Mouse (Mus musculus) intestine, embryonic 15.5 days (tissue): Measurements from ENCODE around the gene Lrrc27. TPM values are rescaled to one million over a fixed set of nuclear protein-coding genes. Genes with fewer than 3 reads are reported as not detected.
A peak's percentile ranks its signal among the peaks of the same experiment; 100 is the strongest.

Experiments used
- ATAC-seq: fragments of 200-750 bp; cut with Nextera tagmentation; 2 replicates; pipeline ENCODE4 v1.8.0; 2017; ENCODE audit warnings: moderate TSS enrichment, moderate library complexity
- H3K27ac ChIP-seq: fragments of 300-500 bp; sonication (generic); 2 replicates; pipeline ENCODE4 v1.5.1; 2015; ENCODE audit warnings: mild to moderate bottlenecking, inconsistent platforms
- H3K27me3 ChIP-seq: fragments of 300-500 bp; sonication (generic); replicated peaks from 2 replicates; pipeline ENCODE4 v1.6.1; 2015; ENCODE audit warnings: inconsistent platforms
- H3K36me3 ChIP-seq: fragments of 300-500 bp; sonication (generic); 2 replicates; pipeline ENCODE4 v1.6.1; 2015; ENCODE audit warnings: inconsistent platforms
- H3K4me1 ChIP-seq: fragments of 300-500 bp; sonication (generic); replicated peaks from 2 replicates; pipeline ENCODE4 v1.6.1; 2015; ENCODE audit warnings: inconsistent platforms
- H3K4me2 ChIP-seq: fragments of 300-500 bp; sonication (generic); replicated peaks from 2 replicates; pipeline ENCODE4 v1.6.1; 2015; ENCODE audit warnings: mild to moderate bottlenecking, inconsistent platforms
- H3K4me3 ChIP-seq: fragments of 300-500 bp; sonication (generic); replicated peaks from 2 replicates; pipeline ENCODE4 v1.5.1; 2015; ENCODE audit warnings: inconsistent platforms
- H3K9ac ChIP-seq: fragments of 300-500 bp; sonication (generic); 2 replicates; pipeline ENCODE4 v1.6.1; 2015; ENCODE audit warnings: inconsistent platforms
- H3K9me3 ChIP-seq: fragments of 300-500 bp; sonication (generic); 2 replicates; pipeline ENCODE4 v1.6.1; 2016; ENCODE audit warnings: inconsistent platforms
- WGBS: fragments of 180-500 bp; shearing (Covaris S2); methylation state at CpG from one replicate; pipeline ENCODE4 v1.1.7; 2015; 5-methylcytosine and 5-hydroxymethylcytosine counted together
- polyA plus RNA-seq: library from polyadenylated mRNA; unstranded; fragments of >200 nt; fragmentation: Nextera tagmentation; extraction: Ambion mirVana; gene quantifications from 2 replicates; pipeline ENCODE4 v1.2.1, GENCODE M21; 2015

The Lrrc27 gene
- polyA plus RNA-seq, 1 experiment from 2014 or later, result 4.4 TPM

- Histone ChIP-seq H3K4me3 (no peak overlapping the region), H3K9me3 (no peaks in the 10 kb centered on the region), H3K27me3 (no peaks in the 10 kb centered on the region), H3K36me3 (0 out of 2 replicates have a peak, but pooled peaks cover 3% of the 10 kb centered on the region), H3K4me1 (peaks cover 32% of the 10 kb centered on the region), H3K4me2 (no peak overlapping the region), H3K9ac (no peak overlapping the region), H3K27ac (no peak overlapping the region)
- 73% methylated on average over 8 of the region's 8 CpGs for WGBS
- ATAC-seq, result no peak
These were observed 54.4 kb downstream of the Lrrc27 start for GRCm38 (mm10) chr7:139266886-139267870.

GRCm38 (mm10) chr7:139270738-139271137 lies 58.0 kb downstream of the Lrrc27 start:
- H3K27me3 ChIP-seq, result no peaks in the 10 kb centered on the region
- 84% methylated on average over 1 of the region's 1 CpGs for WGBS
- ATAC-seq, result no peak

GRCm38 (mm10) chr7:139271871-139272270 lies 59.1 kb downstream of the Lrrc27 start:
- 0 out of 2 replicates have a peak, but pooled peaks cover 3% of the 10 kb centered on the region for H3K36me3 ChIP-seq
- peak overlapping the region; percentile 78 for H3K27ac ChIP-seq
- peaks cover 36% of the 10 kb centered on the region for H3K4me1 ChIP-seq
- ATAC-seq, result peak; percentile 1; the same call in 1 of the 2 replicates
- no peaks in the 10 kb centered on the region for H3K9me3 ChIP-seq
- H3K4me3 ChIP-seq, result no peak overlapping the region
- H3K9ac ChIP-seq, result no peak overlapping the region
- no peak overlapping the region for H3K4me2 ChIP-seq
- WGBS, result 54% methylated on average over 5 of the region's 5 CpGs
- no peaks in the 10 kb centered on the region for H3K27me3 ChIP-seq

More at GRCm38 (mm10) chr7:139270738-139271137, 58.0 kb downstream of the Lrrc27 start:
- Histone ChIP-seq H3K9me3 (no peaks in the 10 kb centered on the region), H3K4me1 (peaks cover 46% of the 10 kb centered on the region), H3K9ac (no peak overlapping the region), H3K27ac (no peak overlapping the region), H3K36me3 (0 out of 2 replicates have a peak, but pooled peaks cover 3% of the 10 kb centered on the region), H3K4me2 (no peak overlapping the region), H3K4me3 (no peak overlapping the region)

GRCm38 (mm10) chr7:139272639-139273396 lies 60.0 kb downstream of the Lrrc27 start:
- peaks cover 35% of the 10 kb centered on the region for H3K4me1 ChIP-seq
- no peak overlapping the region for H3K4me3 ChIP-seq
- no peaks in the 10 kb centered on the region for H3K9me3 ChIP-seq
- peak overlapping the region; percentile 18; the same call in 1 of the 2 replicates for H3K4me2 ChIP-seq
- 0 out of 2 replicates have a peak, but pooled peaks cover 3% of the 10 kb centered on the region for H3K36me3 ChIP-seq
- WGBS, result 20% methylated on average over 1 of the region's 1 CpGs
- no peaks in the 10 kb centered on the region for H3K27me3 ChIP-seq
- H3K9ac ChIP-seq, result no peak overlapping the region
- peak; percentile 73 for ATAC-seq
- peak overlapping the region; percentile 78 for H3K27ac ChIP-seq

GRCm38 (mm10) chr7:139273397-139273719 lies 60.6 kb downstream of the Lrrc27 start:
- no peaks in the 10 kb centered on the region for H3K27me3 ChIP-seq
- H3K4me1 ChIP-seq, result peaks cover 35% of the 10 kb centered on the region
- peak overlapping the region; percentile 78 for H3K27ac ChIP-seq
- H3K9ac ChIP-seq, result no peak overlapping the region
- no peak overlapping the region for H3K4me3 ChIP-seq
- no peaks in the 10 kb centered on the region for H3K36me3 ChIP-seq
- H3K4me2 ChIP-seq, result 0 out of 2 replicates have a peak overlapping the region, but pooled peaks have one; percentile 18
- WGBS, result 13% methylated on average over 2 of the region's 2 CpGs
- ATAC-seq, result peak; percentile 73
- no peaks in the 10 kb centered on the region for H3K9me3 ChIP-seq

GRCm38 (mm10) chr7:139275586-139275985 lies 62.8 kb downstream of the Lrrc27 start:
- Histone ChIP-seq H3K27me3 (no peaks in the 10 kb centered on the region), H3K36me3 (no peaks in the 10 kb centered on the region), H3K27ac (no peak overlapping the region), H3K4me3 (no peak overlapping the region), H3K9ac (no peak overlapping the region), H3K4me1 (peaks cover 39% of the 10 kb centered on the region), H3K4me2 (no peak overlapping the region), H3K9me3 (no peaks in the 10 kb centered on the region)
- no peak for ATAC-seq
- 57% methylated on average over 10 of the region's 10 CpGs for WGBS

GRCm38 (mm10) chr7:139276150-139276549 lies 63.4 kb downstream of the Lrrc27 start:
- no peaks in the 10 kb centered on the region for H3K36me3 ChIP-seq
- peaks cover 44% of the 10 kb centered on the region for H3K4me1 ChIP-seq
- no peak overlapping the region for H3K9ac ChIP-seq
- H3K27me3 ChIP-seq, result no peaks in the 10 kb centered on the region
- no peak for ATAC-seq
- no peak overlapping the region for H3K4me2 ChIP-seq
- H3K27ac ChIP-seq, result no peak overlapping the region
- 94% methylated on average over 10 of the region's 10 CpGs for WGBS
- no peaks in the 10 kb centered on the region for H3K9me3 ChIP-seq
- H3K4me3 ChIP-seq, result no peak overlapping the region

GRCm38 (mm10) chr7:139277536-139277935 lies 64.7 kb downstream of the Lrrc27 start:
- H3K27ac ChIP-seq, result no peak overlapping the region
- no peaks in the 10 kb centered on the region for H3K27me3 ChIP-seq
- WGBS, result 77% methylated on average over 7 of the region's 7 CpGs
- peaks cover 40% of the 10 kb centered on the region for H3K4me1 ChIP-seq
- no peaks in the 10 kb centered on the region for H3K9me3 ChIP-seq
- H3K36me3 ChIP-seq, result no peaks in the 10 kb centered on the region
- H3K4me2 ChIP-seq, result no peak overlapping the region
- no peak for ATAC-seq
- H3K9ac ChIP-seq, result no peak overlapping the region
- no peak overlapping the region for H3K4me3 ChIP-seq

- H3K27me3 ChIP-seq, result no peaks in the 10 kb centered on the region
- no peak for ATAC-seq
- H3K27ac ChIP-seq, result no peak overlapping the region
- no peak overlapping the region for H3K9ac ChIP-seq
- 82% methylated on average over 5 of the region's 5 CpGs for WGBS
- H3K4me3 ChIP-seq, result no peak overlapping the region
- no peaks in the 10 kb centered on the region for H3K36me3 ChIP-seq
- peaks cover 23% of the 10 kb centered on the region for H3K4me1 ChIP-seq
- H3K4me2 ChIP-seq, result no peak overlapping the region
- H3K9me3 ChIP-seq, result no peaks in the 10 kb centered on the region
These were observed 66.8 kb downstream of the Lrrc27 start for GRCm38 (mm10) chr7:139279571-139279970.

- Histone ChIP-seq H3K4me2 (no peak overlapping the region), H3K27ac (no peak overlapping the region), H3K4me1 (peaks cover 23% of the 10 kb centered on the region), H3K9ac (no peak overlapping the region), H3K27me3 (no peaks in the 10 kb centered on the region), H3K4me3 (no peak overlapping the region), H3K9me3 (no peaks in the 10 kb centered on the region), H3K36me3 (no peaks in the 10 kb centered on the region)
- ATAC-seq, result no peak
- 33% methylated on average over 1 of the region's 1 CpGs for WGBS
These were observed 67.3 kb downstream of the Lrrc27 start for GRCm38 (mm10) chr7:139280044-139280443.

GRCm38 (mm10) chr7:139281195-139281594 lies 68.4 kb downstream of the Lrrc27 start:
- Histone ChIP-seq H3K9ac (no peak overlapping the region), H3K9me3 (no peaks in the 10 kb centered on the region), H3K4me1 (peaks cover 17% of the 10 kb centered on the region), H3K27ac (peak overlapping the region; percentile 36), H3K27me3 (no peaks in the 10 kb centered on the region), H3K4me3 (no peak overlapping the region), H3K4me2 (no peak overlapping the region), H3K36me3 (no peaks in the 10 kb centered on the region)
- WGBS, result 21% methylated on average over 2 of the region's 2 CpGs
- ATAC-seq, result peak; percentile 63

GRCm38 (mm10) chr7:139282037-139282436 lies 69.2 kb downstream of the Lrrc27 start:
- H3K4me1 ChIP-seq, result peaks cover 17% of the 10 kb centered on the region
- no peaks in the 10 kb centered on the region for H3K36me3 ChIP-seq
- no peaks in the 10 kb centered on the region for H3K27me3 ChIP-seq
- no peak overlapping the region for H3K4me3 ChIP-seq
- no peak for ATAC-seq
- no peak overlapping the region for H3K9ac ChIP-seq
- H3K4me2 ChIP-seq, result no peak overlapping the region
- no peaks in the 10 kb centered on the region for H3K9me3 ChIP-seq
- peak overlapping the region; percentile 32; the same call in 1 of the 2 replicates for H3K27ac ChIP-seq
- 70% methylated on average over 3 of the region's 3 CpGs for WGBS
